Mouse (Mus musculus): Measurements from ENCODE around the gene Rchy1. TPM values are rescaled to one million over a fixed set of nuclear protein-coding genes. Genes with fewer than 3 reads are reported as not detected.

The Rchy1 gene
- total RNA-seq (2022), result 10 to 100 TPM; 46.5 to 60.7 (median 53.1) TPM

- DNase-seq (ENCODE audit: low spot score in 2 of 2), result peak; percentile 89 to 92
Observed at GRCm38 (mm10) chr5:91962639-91963440, at the start of gene Rchy1. Rchy1 (minus strand) TSS chr5:91963068.

DNA sequence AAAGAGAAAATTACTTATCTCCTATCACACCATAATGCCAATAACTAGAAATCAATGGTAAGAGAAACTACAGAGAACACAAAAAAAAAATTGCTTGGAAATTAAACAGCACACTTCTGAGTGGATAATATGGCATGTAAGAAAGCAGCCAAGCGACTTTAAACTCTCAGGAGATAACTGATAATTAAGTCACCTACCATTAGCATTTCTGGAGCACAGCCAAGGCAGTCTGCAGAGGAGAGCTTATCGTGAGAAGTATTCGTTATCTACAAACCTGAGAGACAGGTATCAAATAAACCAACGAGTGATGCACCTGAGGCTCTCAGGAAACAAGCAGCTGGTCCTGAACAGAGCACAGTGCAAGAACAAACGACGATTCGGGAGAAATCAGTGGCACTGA lies 48.9 kb upstream of the Rchy1 start:
- DNase-seq (ENCODE audit: low spot score in 2 of 2), result no peak

DNA sequence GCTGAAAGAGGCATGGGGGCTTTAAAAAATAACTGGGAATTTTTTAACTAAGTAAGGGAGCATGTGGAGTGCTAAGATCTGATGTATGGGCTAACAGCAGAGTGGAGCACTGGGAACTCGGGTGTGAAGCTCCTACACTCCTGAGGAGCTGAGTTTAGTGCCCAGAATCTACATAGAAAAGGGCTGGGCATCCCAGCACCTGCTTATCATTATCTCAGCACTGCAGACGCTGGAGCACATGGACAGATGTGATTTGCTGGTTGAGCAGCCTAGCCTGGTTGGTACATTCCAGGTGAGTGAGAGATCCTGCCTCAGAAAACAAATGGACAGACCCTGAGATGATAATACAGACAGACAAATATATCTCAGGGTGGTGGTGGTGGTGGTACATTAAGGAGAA lies 47.0 kb upstream of the Rchy1 start:
- no peak for DNase-seq (ENCODE audit: low spot score in 2 of 2)

GRCm38 (mm10) chr5:92003011-92003410 lies 40.1 kb upstream of the Rchy1 start:
- DNase-seq (ENCODE audit: low spot score in 2 of 2), result no peak

- DNase-seq (ENCODE audit: low spot score in 2 of 2), result no peak
Observed at GRCm38 (mm10) chr5:92000770-92001169, 37.9 kb upstream of the Rchy1 start.

GRCm38 (mm10) chr5:91994546-91994945 lies 31.7 kb upstream of the Rchy1 start:
- peak; percentile 15 to 24 for DNase-seq (ENCODE audit: low spot score in 2 of 2)

DNA sequence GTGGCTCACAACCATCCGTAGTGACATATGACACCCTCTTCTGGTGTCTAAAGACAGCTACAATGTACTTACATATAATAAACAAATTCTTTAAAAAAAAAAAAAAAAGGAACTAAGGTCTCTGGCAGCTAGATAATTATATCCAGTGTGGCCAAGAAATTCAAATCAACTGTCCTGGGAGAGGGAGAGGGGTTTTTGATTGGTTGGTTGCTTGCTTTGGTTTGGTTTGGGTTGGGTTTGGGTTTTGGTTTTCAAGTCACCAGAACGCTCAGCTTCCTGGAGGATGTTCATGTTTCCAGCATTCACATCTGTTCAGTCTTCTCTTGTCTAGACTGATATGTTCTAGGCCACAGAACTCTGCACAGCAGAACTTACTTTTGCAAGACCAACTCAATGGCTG lies 30.2 kb upstream of the Rchy1 start:
- no peak for DNase-seq (ENCODE audit: low spot score in 2 of 2)

DNA sequence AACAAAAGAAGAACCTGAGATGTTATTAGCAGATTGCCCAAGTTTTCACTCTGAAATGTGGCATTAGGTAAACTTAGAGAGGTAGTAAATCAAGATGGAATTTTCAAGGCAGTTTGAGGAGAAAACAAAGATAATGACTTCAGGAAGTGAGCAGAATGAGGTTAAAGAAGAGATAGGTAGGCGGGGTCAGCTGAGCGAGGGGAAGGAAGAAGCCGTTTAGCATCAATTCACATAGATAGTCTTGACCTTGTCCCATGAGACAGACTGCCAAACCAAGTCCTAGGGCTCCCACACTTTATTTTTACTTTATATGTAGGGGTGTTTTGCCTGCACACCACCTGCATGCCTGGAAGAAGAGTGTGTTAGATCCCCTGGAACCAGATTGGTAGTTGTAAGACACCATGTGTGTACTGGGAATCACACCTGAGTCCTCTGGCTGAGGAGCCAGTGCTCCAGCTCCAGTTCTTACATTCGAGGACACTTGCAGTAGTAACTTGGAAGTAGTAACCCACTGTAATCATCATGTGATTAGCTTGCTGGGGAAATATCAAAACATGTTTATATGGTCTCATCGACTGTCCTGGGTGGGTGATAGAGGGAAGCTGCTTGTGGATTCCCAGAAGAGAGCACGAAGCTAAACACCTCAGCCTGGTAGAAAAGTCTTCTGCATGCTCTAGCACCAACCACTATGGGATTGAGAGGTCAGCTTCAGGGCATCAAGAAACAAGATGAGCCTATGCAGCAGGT lies 28.5 kb upstream of the Rchy1 start:
- DNase-seq (ENCODE audit: low spot score in 2 of 2), result no peak

GRCm38 (mm10) chr5:91989261-91989660 lies 26.4 kb upstream of the Rchy1 start:
- DNase-seq (ENCODE audit: low spot score in 2 of 2), result no peak

DNA sequence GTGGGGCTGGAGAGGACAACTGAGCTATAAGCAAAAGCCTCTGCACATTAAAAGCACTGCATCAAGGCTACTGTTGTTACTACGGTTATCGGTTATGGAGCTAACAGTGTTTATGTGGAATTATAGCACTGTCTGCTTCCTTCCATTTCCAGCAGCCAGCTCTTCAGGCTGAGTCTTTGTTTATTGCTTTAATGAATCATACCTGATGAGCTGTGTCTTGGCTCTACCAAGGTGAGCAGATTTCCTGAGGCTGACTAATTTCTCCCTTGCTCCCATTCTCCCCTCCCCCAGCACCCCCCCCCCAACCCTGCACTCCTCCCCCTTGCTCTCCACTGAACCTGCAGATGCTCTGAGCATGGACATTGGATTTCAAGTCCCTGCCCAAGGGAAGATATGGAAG lies 24.9 kb upstream of the Rchy1 start:
- DNase-seq (ENCODE audit: low spot score in 2 of 2), result no peak

DNA sequence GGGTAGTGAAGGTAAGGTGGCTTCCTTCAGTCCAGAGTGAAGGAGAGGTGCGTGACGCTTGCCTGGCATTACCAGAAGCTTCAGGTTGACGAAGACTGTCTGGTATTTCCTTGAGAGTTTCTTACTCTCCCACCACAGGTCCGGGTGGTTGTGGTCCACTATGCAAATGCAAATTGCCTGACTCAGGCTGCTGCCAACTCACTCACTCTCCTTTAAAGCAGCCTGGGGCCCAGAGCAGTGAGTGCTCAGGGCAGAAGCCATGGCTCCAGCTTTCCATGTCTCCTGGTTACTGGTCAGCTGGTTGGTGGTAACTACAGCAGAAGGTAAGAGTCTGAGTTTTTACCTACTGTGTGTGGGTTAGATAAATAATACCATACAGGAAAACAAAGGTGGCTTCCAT lies 24.4 kb upstream of the Rchy1 start, which contains the start of gene Odaph:
Odaph (plus strand) TSS at position 240 of the 400 bp plus-strand sequence.
- DNase-seq (ENCODE audit: low spot score in 2 of 2), result no peak

DNA sequence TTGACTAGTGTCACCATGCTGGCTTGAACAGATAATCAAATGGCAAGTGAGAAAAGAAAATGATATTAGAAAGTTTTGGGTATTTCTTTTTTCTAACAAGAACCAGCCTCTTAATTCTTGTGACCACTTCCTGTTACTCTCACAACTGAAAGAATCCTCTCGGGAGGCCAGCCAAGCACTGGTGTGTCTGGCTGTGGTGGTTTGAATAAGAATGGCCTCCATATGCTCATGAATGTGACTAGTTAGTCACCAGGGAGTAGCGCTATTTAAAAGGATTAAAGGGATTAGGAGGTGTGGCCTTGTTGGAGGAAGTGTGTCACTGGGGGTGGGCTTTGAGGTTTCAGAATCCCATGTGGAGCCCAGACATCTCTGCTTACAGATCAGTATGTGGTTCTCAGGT lies 22.9 kb upstream of the Rchy1 start:
- no peak for DNase-seq (ENCODE audit: low spot score in 2 of 2)

GRCm38 (mm10) chr5:91983490-91983889 lies 20.6 kb upstream of the Rchy1 start:
- DNase-seq (ENCODE audit: low spot score in 2 of 2), result no peak

- no peak for DNase-seq (ENCODE audit: low spot score in 2 of 2)
Observed at GRCm38 (mm10) chr5:91981176-91981840, 18.4 kb upstream of the Rchy1 start.

DNA sequence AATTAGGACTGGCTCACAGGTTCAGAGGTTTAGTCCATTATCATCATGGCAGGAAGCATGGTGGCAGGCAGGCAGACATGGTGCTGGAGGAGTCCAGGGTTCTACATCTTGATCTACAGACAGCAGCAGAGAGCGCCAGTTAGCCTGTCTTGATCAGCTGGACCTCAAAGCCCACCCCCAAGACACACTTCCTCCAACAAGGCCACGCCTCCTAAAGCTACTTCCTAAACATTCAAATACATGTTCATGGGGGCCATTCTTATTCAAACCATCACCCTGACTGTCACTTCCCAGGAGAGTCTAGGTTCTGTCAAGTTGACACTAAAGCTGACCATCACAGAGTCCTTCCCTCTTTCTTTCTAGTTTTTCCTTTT lies 14.5 kb upstream of the Rchy1 start:
- DNase-seq (ENCODE audit: low spot score in 2 of 2), result no peak

- no peak for DNase-seq (ENCODE audit: low spot score in 2 of 2)
Observed at GRCm38 (mm10) chr5:91976566-91977396, 13.9 kb upstream of the Rchy1 start.

DNA sequence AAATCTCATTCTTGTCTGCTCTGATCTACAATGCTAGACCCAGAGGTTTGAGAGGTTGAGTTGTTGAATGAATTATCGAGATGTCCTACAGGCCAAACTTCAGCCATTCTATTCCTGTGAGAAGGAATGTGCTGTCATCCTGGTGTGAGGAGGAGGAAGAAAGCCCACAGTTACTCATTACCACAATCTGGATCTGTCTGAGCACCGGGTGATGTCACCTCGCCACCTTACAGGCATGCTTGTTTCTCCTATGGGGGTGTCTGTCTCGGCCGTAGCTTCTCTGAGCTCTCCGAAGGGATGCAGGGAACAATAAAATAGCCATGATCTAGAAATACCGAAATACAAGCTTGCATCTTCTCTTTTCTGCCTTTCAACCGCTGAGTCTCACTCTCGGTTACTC lies 12.9 kb upstream of the Rchy1 start:
- no peak for DNase-seq (ENCODE audit: low spot score in 2 of 2)

GRCm38 (mm10) chr5:91974002-91974401 lies 11.1 kb upstream of the Rchy1 start:
- no peak for DNase-seq (ENCODE audit: low spot score in 2 of 2)

DNA sequence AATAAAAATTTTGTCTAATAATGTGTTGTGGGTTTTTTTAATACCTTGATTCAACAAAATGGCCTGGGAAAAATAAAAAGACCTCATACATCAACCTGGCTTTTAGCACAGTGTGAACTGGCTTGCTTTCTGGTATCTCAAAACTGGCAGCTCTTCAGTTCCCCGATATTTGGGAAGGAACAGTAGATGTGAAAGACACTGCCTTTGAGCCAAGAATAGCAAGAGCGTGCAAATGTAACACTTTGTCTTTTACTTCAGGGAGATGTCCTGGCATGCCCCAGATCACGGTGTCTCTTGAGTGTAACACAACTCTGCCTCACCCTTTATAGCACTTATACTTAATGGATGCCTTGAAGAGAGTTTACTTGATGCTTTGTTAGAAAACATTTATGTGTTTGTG lies 9.2 kb upstream of the Rchy1 start:
- DNase-seq (ENCODE audit: low spot score in 2 of 2), result no peak

DNA sequence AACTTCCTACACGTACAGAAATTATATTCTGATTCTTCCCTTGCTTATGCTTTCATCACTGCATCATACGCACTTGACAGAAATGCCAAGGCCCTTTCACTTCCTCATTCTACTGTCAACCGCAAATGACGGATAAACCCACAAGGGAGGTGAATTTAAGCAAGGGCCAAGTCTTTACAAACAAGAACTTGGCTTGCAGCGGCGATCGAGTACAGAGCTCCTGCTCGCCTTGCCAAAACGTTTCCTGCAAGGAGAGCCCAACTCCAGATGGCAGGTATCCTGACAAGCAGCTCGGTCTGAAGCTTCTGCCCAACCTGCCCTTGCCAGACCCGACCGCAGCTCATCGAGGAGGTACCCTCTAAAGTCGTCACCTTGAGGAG lies 619 bp downstream of the Rchy1 start:
- no peak for DNase-seq (ENCODE audit: low spot score in 2 of 2)

- DNase-seq (ENCODE audit: low spot score in 2 of 2), result no peak
Observed at GRCm38 (mm10) chr5:91961370-91961769, 1.5 kb downstream of the Rchy1 start.

Data from layer of hippocampus, adult 8-10 months (tissue).